Mouse (Mus musculus) MEL (cell line): ENCODE results near the gene Heg1. TPM values are rescaled to one million over a fixed set of nuclear protein-coding genes. Genes with fewer than 3 reads are reported as not detected.

ENCODE experiments used
- DNase-seq: peaks from one replicate; pipeline ENCODE4 v3.0.0; 2011; ENCODE audit warnings: low read depth, low spot score
- H3K27ac ChIP-seq: 2 replicates; pipeline ENCODE4 v1.5.1; 2012; ENCODE audit warnings: low read depth, mild to moderate bottlenecking, control low read depth, low read length, moderate library complexity; ENCODE audit not compliant: control insufficient read depth
- H3K27me3 ChIP-seq, 2 experiments: fragments of 150-350 bp in 1 of 2; sonication (generic) in 1 of 2; 2 replicates each; pipeline ENCODE4 v1.6.1; 2012; ENCODE audit warnings: low read length in 2 of 2, mild to moderate bottlenecking in 2 of 2, improper control_type of control experiment in 1 of 2, moderate library complexity in 1 of 2; ENCODE audit not compliant: insufficient read depth in 2 of 2, control insufficient read depth in 1 of 2
- H3K36me3 ChIP-seq, 2 experiments: 2 replicates each; pipeline ENCODE4 v1.6.1; 2012 to 2014; ENCODE audit warnings: low read length in 2 of 2, improper control_type of control experiment in 1 of 2, inconsistent platforms in 1 of 2, mild to moderate bottlenecking in 1 of 2; ENCODE audit not compliant: insufficient read depth in 2 of 2, control insufficient read depth in 1 of 2
- H3K4me1 ChIP-seq, 2 experiments: fragments of 150-350 bp in 1 of 2; sonication (generic) in 1 of 2; 2 replicates each; pipeline ENCODE4 v1.6.1; 2012; ENCODE audit warnings: low read length in 2 of 2, improper control_type of control experiment in 1 of 2, mild to moderate bottlenecking in 1 of 2; ENCODE audit not compliant: insufficient read depth in 2 of 2, control insufficient read depth in 1 of 2
- H3K4me3 ChIP-seq, 2 experiments: fragments of 150-350 bp in 1 of 2; sonication (generic) in 1 of 2; 2 replicates each; pipeline ENCODE4 v1.5.1; 2012; ENCODE audit warnings: low read depth in 2 of 2, low read length in 2 of 2, mild to moderate bottlenecking in 2 of 2, moderate library complexity in 2 of 2, control low read depth in 1 of 2, improper control_type of control experiment in 1 of 2; ENCODE audit not compliant: control insufficient read depth in 1 of 2, insufficient read depth in 1 of 2
- H3K79me2 ChIP-seq: 2 replicates; pipeline ENCODE4 v1.6.1; 2012; ENCODE audit warnings: mild to moderate bottlenecking, low read length, moderate library complexity; ENCODE audit not compliant: control insufficient read depth, poor library complexity, insufficient read depth
- H3K9ac ChIP-seq: 2 replicates; pipeline ENCODE4 v1.6.1; 2012; ENCODE audit warnings: low read depth, mild to moderate bottlenecking, control low read depth, low read length, moderate library complexity; ENCODE audit not compliant: control insufficient read depth, poor library complexity, severe bottlenecking
- H3K9me3 ChIP-seq: fragments of 150-350 bp; sonication (generic); replicated peaks from 2 replicates; pipeline ENCODE4 v1.6.1; 2012; ENCODE audit warnings: mild to moderate bottlenecking, low read length, improper control_type of control experiment, moderate library complexity; ENCODE audit not compliant: insufficient read depth
- CTCF ChIP-seq, 3 experiments: IDR thresholded peaks in 2 of 3; conservative IDR thresholded peaks in 1 of 3; 2 replicates each; pipeline ENCODE4 v1.5.1; 2011 to 2012; ENCODE audit warnings: low read length in 3 of 3, low read depth in 2 of 3, mild to moderate bottlenecking in 2 of 3, improper control_type of control experiment in 1 of 3, inconsistent platforms in 1 of 3, mixed read lengths in 1 of 3, moderate library complexity in 1 of 3; ENCODE audit not compliant: control insufficient read depth in 1 of 3, insufficient read depth in 1 of 3, poor library complexity in 1 of 3, severe bottlenecking in 1 of 3
- E2F4 ChIP-seq: IDR thresholded peaks from 2 replicates; pipeline ENCODE4 v1.6.1; 2011; ENCODE audit warnings: low read depth, low read length, improper control_type of control experiment, borderline replicate concordance
- ELF1 ChIP-seq: IDR thresholded peaks from 2 replicates; pipeline ENCODE4 v1.6.1; 2014; ENCODE audit warnings: low read depth, mild to moderate bottlenecking, inconsistent platforms, low read length, improper control_type of control experiment, moderate library complexity
- EP300 ChIP-seq, 2 experiments: IDR thresholded peaks; 2 replicates each; pipeline ENCODE4 v1.6.1; 2011; ENCODE audit warnings: improper control_type of control experiment in 2 of 2, low read length in 2 of 2, low read depth in 1 of 2, mild to moderate bottlenecking in 1 of 2
- ETS1 ChIP-seq: IDR thresholded peaks from 2 replicates; pipeline ENCODE4 v1.6.1; 2012; ENCODE audit warnings: low read depth, mild to moderate bottlenecking, inconsistent platforms, low read length, improper control_type of control experiment, moderate library complexity
- GABPA ChIP-seq: IDR thresholded peaks from 2 replicates; pipeline ENCODE4 v1.6.1; 2012; ENCODE audit warnings: low read depth, mild to moderate bottlenecking, inconsistent platforms, low read length, improper control_type of control experiment, moderate library complexity
- GATA1 ChIP-seq: IDR thresholded peaks from 2 replicates; pipeline ENCODE4 v1.6.1; 2011; ENCODE audit warnings: low read depth, low read length, improper control_type of control experiment
- KAT2A ChIP-seq: conservative IDR thresholded peaks from 2 replicates; pipeline ENCODE4 v1.6.1; 2012; ENCODE audit warnings: low read depth, low read length, improper control_type of control experiment, inconsistent platforms
- MAFK ChIP-seq: IDR thresholded peaks from 2 replicates; pipeline ENCODE4 v1.6.1; 2011; ENCODE audit warnings: low read depth, mild to moderate bottlenecking, low read length, improper control_type of control experiment, borderline replicate concordance
- MEF2A ChIP-seq: IDR thresholded peaks from 2 replicates; pipeline ENCODE4 v1.6.1; 2014; ENCODE audit warnings: low read depth, mild to moderate bottlenecking, inconsistent platforms, low read length, improper control_type of control experiment; ENCODE audit not compliant: poor library complexity, insufficient replicate concordance, severe bottlenecking; ENCODE audit errors: extremely low read depth
- MXI1 ChIP-seq: IDR thresholded peaks from 2 replicates; pipeline ENCODE4 v1.6.1; 2011; ENCODE audit warnings: mild to moderate bottlenecking, low read depth, low read length, improper control_type of control experiment
- MYB ChIP-seq: IDR thresholded peaks from 2 replicates; pipeline ENCODE4 v1.6.1; 2011; ENCODE audit warnings: mild to moderate bottlenecking, low read depth, low read length, improper control_type of control experiment
- MYC ChIP-seq: IDR thresholded peaks from 2 replicates; pipeline ENCODE4 v1.6.1; 2011; ENCODE audit warnings: low read depth, mild to moderate bottlenecking, low read length, improper control_type of control experiment, moderate library complexity
- POLR2A ChIP-seq, 2 experiments: IDR thresholded peaks; 2 replicates each; pipeline ENCODE4 v1.6.1; 2011 to 2012; ENCODE audit warnings: low read length in 2 of 2, mild to moderate bottlenecking in 2 of 2, control low read depth in 1 of 2, improper control_type of control experiment in 1 of 2, low read depth in 1 of 2, moderate library complexity in 1 of 2; ENCODE audit not compliant: control insufficient read depth in 1 of 2, insufficient read depth in 1 of 2, poor library complexity in 1 of 2
- POLR2AphosphoS2 ChIP-seq: IDR thresholded peaks from 2 replicates; pipeline ENCODE4 v1.6.1; 2011; ENCODE audit warnings: low read length, improper control_type of control experiment
- POLR2AphosphoS5 ChIP-seq: IDR thresholded peaks from 2 replicates; pipeline ENCODE4 v1.6.1; 2012; ENCODE audit warnings: low read depth, borderline replicate concordance, mild to moderate bottlenecking, inconsistent platforms, low read length, moderate library complexity, mixed read lengths
- RAD21 ChIP-seq: IDR thresholded peaks from 2 replicates; pipeline ENCODE4 v1.6.1; 2011; ENCODE audit warnings: mild to moderate bottlenecking, low read depth, low read length, improper control_type of control experiment
- RCOR1 ChIP-seq: IDR thresholded peaks from 2 replicates; pipeline ENCODE4 v1.6.1; 2012; ENCODE audit warnings: low read depth, mild to moderate bottlenecking, inconsistent platforms, low read length, improper control_type of control experiment
- TBP ChIP-seq: IDR thresholded peaks from 2 replicates; pipeline ENCODE4 v1.8.0; 2011; ENCODE audit warnings: low read depth, low read length, improper control_type of control experiment
- TCF12 ChIP-seq: IDR thresholded peaks from 2 replicates; pipeline ENCODE4 v1.6.1; 2014; ENCODE audit warnings: low read depth, mild to moderate bottlenecking, inconsistent platforms, low read length, improper control_type of control experiment, moderate library complexity
- UBTF ChIP-seq: IDR thresholded peaks from 2 replicates; pipeline ENCODE4 v1.6.1; 2012; ENCODE audit warnings: low read depth, mild to moderate bottlenecking, inconsistent platforms, low read length, improper control_type of control experiment, moderate library complexity, borderline replicate concordance; ENCODE audit not compliant: insufficient read depth
- USF1 ChIP-seq: IDR thresholded peaks from 2 replicates; pipeline ENCODE4 v1.6.1; 2014; ENCODE audit warnings: low read depth, mild to moderate bottlenecking, inconsistent platforms, low read length, improper control_type of control experiment, moderate library complexity
- USF2 ChIP-seq, 2 experiments: IDR thresholded peaks; 2 replicates each; pipeline ENCODE4 v1.6.1; 2011 to 2012; ENCODE audit warnings: improper control_type of control experiment in 2 of 2, low read length in 2 of 2, borderline replicate concordance in 1 of 2, inconsistent platforms in 1 of 2, low read depth in 1 of 2, mild to moderate bottlenecking in 1 of 2; ENCODE audit not compliant: insufficient read depth in 1 of 2
- ZC3H11A ChIP-seq: IDR thresholded peaks from 2 replicates; pipeline ENCODE4 v1.6.1; 2012; ENCODE audit warnings: low read depth, mild to moderate bottlenecking, inconsistent platforms, low read length, improper control_type of control experiment
- ZMIZ1 ChIP-seq: IDR thresholded peaks from 2 replicates; pipeline ENCODE4 v1.6.1; 2012; ENCODE audit warnings: low read depth, mild to moderate bottlenecking, inconsistent platforms, low read length, improper control_type of control experiment, moderate library complexity
- polyA plus RNA-seq, 2 experiments: library from polyadenylated mRNA; stranded (reverse) in 1 of 2; unstranded in 1 of 2; fragments of >175 nt in 1 of 2; fragments of >200 nt in 1 of 2; gene quantifications; 2 replicates each; pipeline versions ENCODE4 v1.2.1 to v1.2.4; 2012; ENCODE audit warnings: low replicate concordance in 2 of 2, low read depth in 1 of 2; ENCODE audit not compliant: insufficient read length in 2 of 2, insufficient read depth in 1 of 2, missing spikeins in 1 of 2
- total RNA-seq: library from RNA; depleted of rRNA; stranded (reverse); fragments of 300-350 nt; gene quantifications from 2 replicates; pipeline ENCODE4 v1.2.3, GENCODE M21; 2012

Gene Heg1
- total and polyA plus RNA-seq, 3 experiments, result 4.1 to 72.0 (median 6.9) TPM

DNA sequence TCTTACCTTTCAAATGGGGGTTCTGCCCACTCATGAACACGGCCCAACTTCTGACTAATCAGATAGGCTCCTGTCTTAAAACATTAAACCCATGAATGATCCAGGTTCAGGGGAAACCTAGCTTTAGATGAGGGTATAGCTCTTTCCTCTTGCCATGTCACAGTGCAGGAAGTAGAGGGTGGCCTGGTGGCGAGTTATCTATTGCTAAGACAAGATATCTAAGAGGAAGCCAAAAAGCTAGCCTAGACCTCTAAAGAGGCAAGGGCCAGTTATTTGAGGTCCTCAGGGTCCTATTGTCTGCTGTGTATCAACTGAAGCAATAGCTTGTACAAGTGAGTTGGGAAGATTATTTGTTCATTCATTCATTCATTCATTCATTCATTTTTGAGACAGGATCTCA, 15.7 kb upstream of the Heg1 start:
- Histone ChIP-seq H3K36me3 (peaks cover 0 to 10% of the 10 kb centered on the region in 2 experiments; a peak in 2 of 4 replicates), H3K27ac (peak overlapping the region; percentile 11; the same call in 1 of the 2 replicates), H3K9ac (no peak overlapping the region), H3K79me2 (no peaks in the 10 kb centered on the region), H3K4me3 (no peak overlapping the region), H3K9me3 (no peaks in the 10 kb centered on the region), H3K4me1 (peaks cover 0 to 11% of the 10 kb centered on the region in 2 experiments), H3K27me3 (no peaks in the 10 kb centered on the region)
- TF ChIP-seq POLR2AphosphoS2 (no peak), USF2 (IDR thresholded peaks at IDR 0.05; ENCODE audit: borderline replicate concordance in 1 of 2, insufficient read depth in 1 of 2, low read depth in 1 of 2, low read length in 2 of 2) (no peak), GATA1 (peak; percentile 85), CTCF (IDR thresholded peaks at IDR 0.05 in 2 of 3, conservative IDR thresholded peaks at IDR 0.05 in 1 of 3; ENCODE audit: control insufficient read depth in 1 of 3, insufficient read depth in 1 of 3, low read depth in 2 of 3, low read length in 3 of 3, poor library complexity in 1 of 3, severe bottlenecking in 1 of 3) (no peak), ZC3H11A (no peak), KAT2A (no peak), RAD21 (no peak), ELF1 (no peak), MEF2A (no peak), USF1 (no peak), RCOR1 (no peak), POLR2A (IDR thresholded peaks at IDR 0.05; ENCODE audit: control insufficient read depth in 1 of 2, insufficient read depth in 1 of 2, low read depth in 1 of 2, low read length in 2 of 2, poor library complexity in 1 of 2) (no peak), UBTF (no peak), EP300 (IDR thresholded peaks at IDR 0.05; ENCODE audit: low read depth in 1 of 2, low read length in 2 of 2) (peak; percentile 40 to 71; a peak in 3 of 4 replicates), ETS1 (no peak)
- peak; percentile 67 for DNase-seq

DNA sequence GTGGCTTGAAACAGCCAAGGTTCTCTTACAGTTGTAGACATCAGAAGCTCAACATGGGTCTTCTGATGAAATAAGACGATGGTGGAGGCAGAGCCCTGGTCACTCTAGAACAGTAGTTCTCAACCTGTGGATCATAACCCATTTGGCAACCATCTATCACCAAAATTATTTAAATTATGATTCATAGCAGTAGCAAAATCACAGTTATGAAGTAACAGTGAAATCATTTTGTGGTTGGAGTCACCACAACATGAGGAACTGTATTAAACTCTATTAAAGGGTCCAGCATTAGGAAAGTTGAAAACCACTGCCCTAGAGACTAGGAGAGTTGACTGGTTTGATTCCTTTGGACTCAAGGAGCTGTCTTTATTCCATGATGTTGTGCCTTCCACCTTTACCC, 15.1 kb upstream of the Heg1 start:
- no peaks in the 10 kb centered on the region for H3K79me2 ChIP-seq
- peaks cover 0 to 10% of the 10 kb centered on the region in 2 experiments; a peak in 2 of 4 replicates for H3K36me3 ChIP-seq
- no peak for DNase-seq
- H3K4me3 ChIP-seq, result no peak overlapping the region
- H3K9me3 ChIP-seq, result no peaks in the 10 kb centered on the region
- no peak for TF ChIP-seq MXI1
- no peak for TF ChIP-seq KAT2A
- no peak for TF ChIP-seq TBP
- no peak for TF ChIP-seq ZMIZ1
- TF ChIP-seq POLR2AphosphoS5, result no peak
- TF ChIP-seq GABPA, result no peak
- TF ChIP-seq MYC, result no peak
- no peak for TF ChIP-seq CTCF (IDR thresholded peaks at IDR 0.05 in 2 of 3, conservative IDR thresholded peaks at IDR 0.05 in 1 of 3; ENCODE audit: control insufficient read depth in 1 of 3, insufficient read depth in 1 of 3, low read depth in 2 of 3, low read length in 3 of 3, poor library complexity in 1 of 3, severe bottlenecking in 1 of 3)
- TF ChIP-seq MAFK, result no peak
- no peak for TF ChIP-seq MYB
- TF ChIP-seq TCF12, result no peak
- TF ChIP-seq POLR2AphosphoS2, result no peak
- no peak for TF ChIP-seq RCOR1
- no peak for TF ChIP-seq ETS1
- no peak for TF ChIP-seq RAD21
- TF ChIP-seq E2F4, result no peak
- H3K27ac ChIP-seq, result no peak overlapping the region
- no peak overlapping the region for H3K9ac ChIP-seq
- peaks cover 0 to 11% of the 10 kb centered on the region in 2 experiments for H3K4me1 ChIP-seq
- no peaks in the 10 kb centered on the region for H3K27me3 ChIP-seq
